Mouse (Mus musculus) midbrain, postnatal 0 days (tissue): ENCODE results near the gene Snx18. TPM values are rescaled to one million over a fixed set of nuclear protein-coding genes. Genes with fewer than 3 reads are reported as not detected.

ENCODE experiments used
- ATAC-seq: fragments of 200-750 bp; cut with Nextera tagmentation; 2 replicates; pipeline ENCODE4 v1.8.0; 2017; ENCODE audit warnings: moderate number of reproducible peaks, mild to moderate bottlenecking, moderate TSS enrichment, moderate library complexity; ENCODE audit not compliant: low FRiP score
- DNase-seq: peaks from one replicate; pipeline ENCODE4 v3.0.0-alpha.2; 2015; ENCODE audit warnings: low spot score
- H3K27ac ChIP-seq: fragments of 300-500 bp; sonication (generic); 2 replicates; pipeline ENCODE4 v1.5.1; 2014; ENCODE audit warnings: low read depth, mild to moderate bottlenecking, low read length, mixed read lengths
- H3K27me3 ChIP-seq: fragments of 300-500 bp; sonication (generic); 2 replicates; pipeline ENCODE4 v1.6.1; 2014; ENCODE audit warnings: low read length, control low read depth, mixed read lengths; ENCODE audit not compliant: insufficient read depth
- H3K36me3 ChIP-seq: fragments of 300-500 bp; sonication (generic); 2 replicates; pipeline ENCODE4 v1.6.1; 2014; ENCODE audit warnings: low read length, control low read depth, mixed read lengths; ENCODE audit not compliant: insufficient read depth
- H3K4me1 ChIP-seq: fragments of 300-500 bp; sonication (generic); 2 replicates; pipeline ENCODE4 v1.6.1; 2014; ENCODE audit warnings: mild to moderate bottlenecking, control low read depth, antibody characterized with exemption, low read length, mixed read lengths; ENCODE audit not compliant: insufficient read depth
- H3K4me2 ChIP-seq: fragments of 300-500 bp; sonication (generic); 2 replicates; pipeline ENCODE4 v1.6.1; 2014; ENCODE audit warnings: low read depth, mild to moderate bottlenecking, low read length, mixed read lengths; ENCODE audit not compliant: poor library complexity, severe bottlenecking
- H3K4me3 ChIP-seq: fragments of 300-500 bp; sonication (generic); 2 replicates; pipeline ENCODE4 v1.5.1; 2014; ENCODE audit warnings: low read depth, mild to moderate bottlenecking, low read length, moderate library complexity
- H3K9ac ChIP-seq: fragments of 300-500 bp; sonication (generic); replicated peaks from 2 replicates; pipeline ENCODE4 v1.6.1; 2014; ENCODE audit warnings: mild to moderate bottlenecking, low read length, moderate library complexity, mixed read lengths; ENCODE audit not compliant: poor library complexity, severe bottlenecking
- H3K9me3 ChIP-seq: fragments of 300-500 bp; sonication (generic); 2 replicates; pipeline ENCODE4 v1.6.1; 2016; ENCODE audit warnings: low read length, control low read depth
- CTCF ChIP-seq: IDR thresholded peaks from 2 replicates; pipeline ENCODE4 v1.5.1; 2016; ENCODE audit warnings: antibody characterized with exemption, mild to moderate bottlenecking
- WGBS: fragments of 180-500 bp; shearing (Covaris S2); extraction: QIAGEN DNeasy Blood & Tissue Kit; methylation state at CpG from one replicate; pipeline ENCODE4 v1.1.7; 2014; 5-methylcytosine and 5-hydroxymethylcytosine counted together
- polyA plus RNA-seq: library from polyadenylated mRNA; unstranded; fragments of >200 nt; fragmentation: Nextera tagmentation; extraction: Ambion mirVana; gene quantifications from 2 replicates; pipeline ENCODE4 v1.2.1, GENCODE M21; 2015
- total RNA-seq: library from RNA; depleted of rRNA; stranded (reverse); fragments of >200 nt; gene quantifications from 2 replicates; pipeline ENCODE4 v1.2.3, GENCODE M21; 2014

The Snx18 gene
- total and polyA plus RNA-seq, 2 experiments from 2014 or later: 9.5 to 35.8 TPM

- ATAC-seq (no peak), DNase-seq (no peak)
- 95% methylated on average over 12 of the region's 12 CpGs for WGBS
- Histone ChIP-seq H3K9ac (no peak overlapping the region), H3K4me1 (no peaks in the 10 kb centered on the region; the same call in 1 of the 2 replicates), H3K36me3 (no peaks in the 10 kb centered on the region), H3K27me3 (no peaks in the 10 kb centered on the region), H3K4me2 (no peak overlapping the region), H3K9me3 (no peaks in the 10 kb centered on the region), H3K27ac (no peak overlapping the region), H3K4me3 (no peak overlapping the region)
- no peak for TF ChIP-seq CTCF
Observed at GRCm38 (mm10) chr13:113601831-113602604, 16.3 kb downstream of the Snx18 start.

- H3K4me1 ChIP-seq: 0 out of 2 replicates have a peak, but pooled peaks cover 3% of the 10 kb centered on the region
- TF ChIP-seq CTCF: no peak
- no peaks in the 10 kb centered on the region for H3K9me3 ChIP-seq
- DNase-seq: no peak
- H3K4me3 ChIP-seq: no peak overlapping the region
- no peak overlapping the region for H3K4me2 ChIP-seq
- H3K27ac ChIP-seq: no peak overlapping the region
- 91% methylated on average over 18 of the region's 18 CpGs for WGBS
- H3K9ac ChIP-seq: no peak overlapping the region
- H3K36me3 ChIP-seq: no peaks in the 10 kb centered on the region
- ATAC-seq: no peak
- no peaks in the 10 kb centered on the region for H3K27me3 ChIP-seq
Observed at GRCm38 (mm10) chr13:113600531-113601463, 17.6 kb downstream of the Snx18 start.

GRCm38 (mm10) chr13:113599701-113600530 lies 18.4 kb downstream of the Snx18 start:
- DNase-seq (no peak), ATAC-seq (no peak)
- no peaks in the 10 kb centered on the region for H3K36me3 ChIP-seq
- no peak overlapping the region for H3K4me2 ChIP-seq
- no peak for TF ChIP-seq CTCF
- no peaks in the 10 kb centered on the region for H3K9me3 ChIP-seq
- 0 out of 2 replicates have a peak, but pooled peaks cover 3% of the 10 kb centered on the region for H3K4me1 ChIP-seq
- 90% methylated on average over 22 of the region's 22 CpGs for WGBS
- no peak overlapping the region for H3K9ac ChIP-seq
- H3K4me3 ChIP-seq: no peak overlapping the region
- H3K27ac ChIP-seq: no peak overlapping the region
- H3K27me3 ChIP-seq: no peaks in the 10 kb centered on the region

- Histone ChIP-seq H3K4me2 (no peak overlapping the region), H3K9ac (no peak overlapping the region), H3K4me3 (no peak overlapping the region), H3K4me1 (0 out of 2 replicates have a peak, but pooled peaks cover 3% of the 10 kb centered on the region), H3K9me3 (no peaks in the 10 kb centered on the region), H3K27me3 (no peaks in the 10 kb centered on the region), H3K36me3 (peaks cover 7% of the 10 kb centered on the region; the same call in 1 of the 2 replicates), H3K27ac (no peak overlapping the region)
- DNase-seq (no peak), ATAC-seq (no peak)
- no peak for TF ChIP-seq CTCF
- WGBS: 94% methylated on average over 10 of the region's 10 CpGs
Observed at GRCm38 (mm10) chr13:113597616-113598015, 20.7 kb downstream of the Snx18 start.

GRCm38 (mm10) chr13:113596821-113597541 lies 21.4 kb downstream of the Snx18 start:
- no peak for ATAC-seq
- no peak for DNase-seq
- WGBS: 78% methylated on average over 13 of the region's 13 CpGs

More at GRCm38 (mm10) chr13:113596821-113597541, 21.4 kb downstream of the Snx18 start:
- no peak overlapping the region for H3K4me2 ChIP-seq
- H3K27me3 ChIP-seq: no peaks in the 10 kb centered on the region
- H3K9me3 ChIP-seq: no peaks in the 10 kb centered on the region
- no peak for TF ChIP-seq CTCF
- 0 out of 2 replicates have a peak, but pooled peaks cover 3% of the 10 kb centered on the region for H3K4me1 ChIP-seq
- H3K4me3 ChIP-seq: no peak overlapping the region
- peaks cover 7% of the 10 kb centered on the region; the same call in 1 of the 2 replicates for H3K36me3 ChIP-seq
- no peak overlapping the region for H3K9ac ChIP-seq
- H3K27ac ChIP-seq: no peak overlapping the region
